17 mouse cellular contexts compared by ENCODE assay signal in the genomic region with DNA sequence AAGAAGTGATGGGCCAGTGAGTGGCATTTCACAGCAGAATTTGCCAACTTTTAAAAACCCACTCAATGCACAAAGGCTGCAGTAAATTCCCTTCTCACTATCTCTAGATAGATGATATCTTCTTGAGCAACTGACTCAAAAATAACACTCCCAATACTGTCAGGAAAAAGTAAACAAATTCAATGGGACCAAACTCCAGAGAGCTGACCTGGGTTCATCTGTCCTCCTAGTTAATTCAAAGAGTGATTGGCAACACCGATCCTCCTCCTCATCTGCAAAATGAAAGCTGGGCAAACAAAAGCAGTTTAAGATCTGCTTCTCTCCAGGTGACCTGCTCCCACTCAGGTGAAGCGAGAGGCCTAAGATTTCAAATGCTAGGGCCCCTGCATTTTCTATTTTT.
"Had no signal": no experiment of that assay in that cellular context is flagged by ENCODE, and none has a peak within 500 bp of the region (broad histone marks: within the 10 kb centered on the region; RNA-seq: fewer than 3 reads in every experiment).

No protein-coding gene starts in this region.

- H3K9ac ChIP-seq: lung, embryonic 15.5 days; midbrain, embryonic 13.5 days; midbrain, embryonic 15.5 days; neural tube, embryonic 12.5 days; stomach, embryonic 15.5 days had no signal

- H3K4me1 ChIP-seq: lung, embryonic 15.5 days; megakaryocyte, embryonic 14.5 days; midbrain, embryonic 13.5 days; midbrain, embryonic 15.5 days; neural tube, embryonic 12.5 days; stomach, embryonic 15.5 days had no signal

- DNase-seq: lung, adult 2 months; lung, postnatal 14 days; lung, postnatal 36 days; right cerebral cortex, postnatal 14 days; thymus, adult 2 months; thymus, postnatal 25 days; thymus, postnatal 4 days had no signal

- H3K36me3 ChIP-seq: lung, embryonic 15.5 days; midbrain, embryonic 13.5 days; midbrain, embryonic 15.5 days; neural tube, embryonic 12.5 days; stomach, embryonic 15.5 days had no signal

- ATAC-seq: lung, postnatal 0 days; midbrain, embryonic 13.5 days; midbrain, embryonic 15.5 days had no signal

- H3K27me3 ChIP-seq: lung, embryonic 15.5 days; megakaryocyte, embryonic 14.5 days; midbrain, embryonic 13.5 days; midbrain, embryonic 15.5 days; neural tube, embryonic 12.5 days; stomach, embryonic 15.5 days had no signal

- H3K9me3 ChIP-seq: lung, embryonic 15.5 days; midbrain, embryonic 13.5 days; midbrain, embryonic 15.5 days; neural tube, embryonic 12.5 days; stomach, embryonic 15.5 days had no signal

- H3K27ac ChIP-seq: lung, embryonic 15.5 days; macrophage; midbrain, embryonic 13.5 days; midbrain, embryonic 15.5 days; neural tube, embryonic 12.5 days; stomach, embryonic 15.5 days; stomach, postnatal 0 days had no signal

- H3K4me2 ChIP-seq: lung, embryonic 15.5 days; midbrain, embryonic 11.5 days; midbrain, embryonic 13.5 days; midbrain, embryonic 15.5 days; neural tube, embryonic 12.5 days; stomach, embryonic 15.5 days had no signal

- H3K4me3 ChIP-seq: lung, embryonic 15.5 days; megakaryocyte, embryonic 14.5 days; midbrain, embryonic 13.5 days; midbrain, embryonic 15.5 days; neural tube, embryonic 12.5 days; stomach, embryonic 15.5 days had no signal
